Mouse (Mus musculus): ENCODE measurements around the gene Gm4787. TPM values are rescaled to one million over a fixed set of nuclear protein-coding genes. Genes with fewer than 3 reads are reported as not detected.
A peak's percentile ranks its signal among the peaks of the same experiment; 100 is the strongest.
"Not testable (repeated sequence)": the region's sequence is repeated elsewhere in the genome, so short reads cannot be mapped to it uniquely, and the experiment has no call there.

Gm4787 gene
- polyA plus RNA-seq (2021), result 0.18 TPM

DNA sequence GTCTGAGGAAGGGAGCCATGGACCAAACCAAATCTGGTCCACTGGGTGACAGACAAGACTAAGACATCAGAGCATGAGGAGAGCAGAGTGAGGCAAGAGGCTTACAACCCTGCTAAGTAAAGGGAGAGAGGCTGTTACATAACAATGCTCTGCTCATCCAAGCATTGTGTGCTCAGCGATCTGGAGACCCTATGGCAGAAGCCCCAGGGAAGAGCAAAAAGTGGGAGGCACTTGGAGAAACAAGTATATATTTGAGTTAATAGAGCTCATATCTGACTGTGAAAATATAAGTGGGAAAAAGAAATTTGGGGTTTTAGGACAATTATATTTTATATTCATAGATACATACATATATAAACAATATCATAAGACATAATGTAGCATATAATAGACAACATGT is at the start of gene Gm4787:
Gene Gm4787 (minus strand): TSS at position 101 of the 400 bp plus-strand sequence.
- CTCF ChIA-PET; ATAC-seq; in situ Hi-C loops (cut with MboI; ENCODE audit: low pct_unique_long_range_greater_than_20kb); H3K27me3 ChIP-seq; DNase-seq (ENCODE audit: low read depth, low spot score); POLR2A ChIA-PET: not testable (repeated sequence)

DNA sequence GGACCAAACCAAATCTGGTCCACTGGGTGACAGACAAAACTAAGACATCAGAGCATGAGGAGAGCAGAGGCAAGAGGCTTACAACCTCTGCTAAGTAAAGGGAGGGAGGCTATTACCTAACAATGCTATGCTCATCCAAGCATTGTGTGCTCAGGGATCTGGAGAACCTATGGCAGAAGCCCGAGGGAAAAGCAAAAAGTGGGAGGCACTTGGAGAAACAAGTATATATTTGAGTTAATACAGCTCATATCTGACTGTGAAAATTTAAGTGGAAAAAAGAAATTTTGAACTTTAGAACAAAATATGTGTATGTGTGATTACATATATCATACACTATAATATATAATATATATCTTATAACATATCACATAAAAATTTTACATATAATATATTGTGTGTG is 42.6 kb upstream of the Gm4787 start, which contains the start of gene Adam4:
Gene Adam4 (minus strand): TSS at position 101 of the 400 bp plus-strand sequence.
- no peak for TF ChIP-seq CTCF (IDR thresholded peaks at IDR 0.05)
- ChIA-PET POLR2A (no interaction called here), CTCF (no interaction called here)
- DNase-seq (ENCODE audit: low read depth, low spot score) (no peak), ATAC-seq (no peak)
- no peaks in the 10 kb centered on the region for H3K27me3 ChIP-seq
- in situ Hi-C loops (cut with MboI; ENCODE audit: low pct_unique_long_range_greater_than_20kb), result no loop called here

DNA sequence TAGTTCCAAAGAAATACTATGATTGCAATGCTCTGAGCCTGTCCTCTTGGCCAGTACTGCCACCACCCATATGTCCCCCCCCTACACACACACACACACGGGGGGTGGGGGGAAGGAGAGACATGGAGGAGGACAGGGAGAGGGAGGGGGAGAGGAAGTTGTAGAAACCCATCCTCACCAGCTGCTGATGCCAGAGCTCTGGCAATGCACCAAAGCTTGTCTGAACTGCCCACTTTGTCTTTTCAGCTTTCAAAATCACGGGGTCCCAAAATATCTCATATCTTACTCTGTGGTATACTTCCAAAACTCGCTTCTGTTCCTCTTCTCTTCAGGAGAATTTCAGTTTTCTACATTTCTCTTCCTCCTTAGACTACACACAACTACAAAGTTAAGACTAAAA is 33.9 kb upstream of the Gm4787 start:
- no peak for TF ChIP-seq CTCF (IDR thresholded peaks at IDR 0.05)
- no peaks in the 10 kb centered on the region for H3K27me3 ChIP-seq
- ChIA-PET POLR2A (no interaction called here), CTCF (no interaction called here)
- ATAC-seq (no peak), DNase-seq (ENCODE audit: low read depth, low spot score) (no peak)
- in situ Hi-C loops (cut with MboI; ENCODE audit: low pct_unique_long_range_greater_than_20kb), result no loop called here

DNA sequence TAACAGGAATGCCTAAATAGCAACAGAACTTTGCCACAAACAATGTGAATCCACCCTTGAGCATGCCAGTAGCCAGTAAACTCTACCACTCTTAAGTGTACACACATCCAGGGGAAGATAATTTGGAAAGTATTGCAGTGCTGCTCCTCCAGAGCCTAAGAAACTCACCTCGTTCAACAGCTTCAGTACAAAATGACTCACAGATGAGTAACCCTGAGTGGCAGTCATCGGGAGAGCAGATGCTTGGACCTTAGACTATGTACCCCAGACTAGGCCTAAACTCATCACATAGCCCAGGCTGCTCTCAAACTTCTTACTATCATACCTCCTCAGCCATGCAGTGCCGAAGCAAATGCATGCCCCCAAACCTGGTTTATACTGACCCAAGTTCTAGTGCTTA is 29.7 kb upstream of the Gm4787 start:
- POLR2A ChIA-PET, result interaction anchor here (0.6 kb wide), 2 partner anchors 96 to 1210 kb away, joined by 3 read pairs; no protein-coding TSS in a partner anchor
- TF ChIP-seq CTCF (IDR thresholded peaks at IDR 0.05), result no peak
- H3K27me3 ChIP-seq, result no peaks in the 10 kb centered on the region
- DNase-seq (ENCODE audit: low read depth, low spot score) (no peak), ATAC-seq (no peak)
- CTCF ChIA-PET, result no interaction called here
- in situ Hi-C loops (cut with MboI; ENCODE audit: low pct_unique_long_range_greater_than_20kb), result loop anchor here (10.0 kb wide), 1 partner anchor 214 kb away; no protein-coding TSS in a partner anchor

DNA sequence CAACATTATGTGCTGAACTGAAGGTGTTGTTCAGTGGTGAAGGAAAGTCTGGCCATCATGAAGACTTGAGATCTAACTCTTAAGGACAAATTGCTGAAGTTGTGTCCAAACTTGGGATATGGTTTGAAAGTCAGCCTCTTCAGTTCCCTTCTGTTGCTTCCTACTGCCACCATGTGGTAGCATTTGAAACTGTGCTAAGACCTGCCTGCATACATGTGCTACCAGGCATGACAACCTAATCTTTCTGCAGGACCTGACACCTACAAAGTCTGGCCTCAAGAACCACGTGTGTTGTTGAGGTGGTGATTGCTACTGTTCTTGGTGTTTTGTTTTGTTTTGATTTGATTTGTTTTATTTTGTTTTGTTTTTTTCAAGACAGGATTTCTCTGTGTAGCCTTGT is 22.9 kb upstream of the Gm4787 start:
- H3K27me3 ChIP-seq, result no peaks in the 10 kb centered on the region
- TF ChIP-seq CTCF (IDR thresholded peaks at IDR 0.05), result peak; percentile 78
- ATAC-seq (no peak), DNase-seq (ENCODE audit: low read depth, low spot score) (peak; percentile 12)
- CTCF ChIA-PET, result no interaction called here
- in situ Hi-C loops (cut with MboI; ENCODE audit: low pct_unique_long_range_greater_than_20kb), result loop anchor here (5.0 to 10.0 kb wide), 2 partner anchors 207 to 420 kb away; no protein-coding TSS in a partner anchor
- POLR2A ChIA-PET, result no interaction called here

DNA sequence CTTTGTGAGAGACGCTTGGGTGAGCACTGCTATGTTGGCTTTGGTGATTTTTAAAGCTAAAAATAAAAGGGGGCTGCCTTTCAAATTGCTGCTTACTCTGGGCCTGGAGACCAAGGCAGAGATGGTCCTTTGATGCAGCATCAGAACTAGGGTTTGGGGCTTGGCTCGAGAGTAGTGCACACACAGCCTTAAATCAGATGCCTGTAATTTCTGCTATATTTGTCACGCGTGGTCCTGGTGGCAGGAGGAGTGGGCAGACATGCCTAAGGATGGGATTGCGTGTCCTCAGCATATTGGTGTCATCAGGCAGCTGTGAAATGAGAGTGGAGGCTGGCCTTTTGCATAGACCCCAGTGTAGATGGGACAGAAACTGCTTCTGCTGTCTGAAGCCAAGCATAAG is 45.4 kb downstream of the Gm4787 start:
- in situ Hi-C loops (cut with MboI; ENCODE audit: low pct_unique_long_range_greater_than_20kb), result no loop called here
- DNase-seq (ENCODE audit: low read depth, low spot score), result no peak
- ATAC-seq, result no peak
- no peak for TF ChIP-seq CTCF (IDR thresholded peaks at IDR 0.05)
- CTCF ChIA-PET, result interaction anchor here (1.6 kb wide), 1 partner anchor 8 kb away, joined by 3 read pairs; no protein-coding TSS in a partner anchor
- H3K27me3 ChIP-seq, result peaks cover 78% of the 10 kb centered on the region
- POLR2A ChIA-PET, result interaction anchor here (0.6 to 1.0 kb wide), 2 partner anchors 37 to 94 kb away, joined by 3 to 4 read pairs; no protein-coding TSS in a partner anchor

DNA sequence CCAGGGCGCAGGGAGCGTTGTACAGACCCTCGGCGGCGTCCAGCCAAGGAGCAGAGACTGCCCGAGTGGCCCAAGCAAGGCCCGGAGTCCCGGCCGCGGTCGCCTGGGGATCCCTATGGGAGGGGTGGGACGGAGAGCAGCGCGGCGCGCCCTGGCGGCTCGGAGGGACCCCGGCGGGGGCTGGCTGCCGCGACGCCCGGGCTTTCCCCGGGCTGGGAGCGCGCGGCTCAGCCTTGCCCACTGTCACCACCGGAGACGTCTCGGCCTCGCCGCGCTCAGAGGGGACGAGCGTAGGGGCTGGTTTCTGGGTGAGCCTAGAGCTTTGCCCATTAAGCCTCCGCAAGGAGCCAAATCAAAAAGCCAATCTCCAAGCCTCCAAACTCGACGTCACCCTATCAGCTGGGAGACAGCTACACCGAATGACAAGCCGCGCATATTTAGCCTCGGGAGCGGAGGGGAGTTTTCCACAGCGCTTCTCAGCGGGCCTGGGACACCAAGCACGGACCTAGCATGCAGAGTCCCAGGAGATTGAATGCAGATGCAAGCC is 46.3 kb downstream of the Gm4787 start, which contains the start of gene Slc8a3:
Gene Slc8a3 (minus strand): TSS at position 306 of the 547 bp plus-strand sequence.
- peaks cover 69% of the 10 kb centered on the region for H3K27me3 ChIP-seq
- POLR2A ChIA-PET, result interaction anchor here (1.0 kb wide), 1 partner anchor 93 kb away, joined by 4 read pairs; no protein-coding TSS in a partner anchor
- CTCF ChIA-PET, result no interaction called here
- in situ Hi-C loops (cut with MboI; ENCODE audit: low pct_unique_long_range_greater_than_20kb), result no loop called here
- TF ChIP-seq CTCF (IDR thresholded peaks at IDR 0.05), result no peak
- no peak for ATAC-seq
- DNase-seq (ENCODE audit: low read depth, low spot score), result no peak

DNA sequence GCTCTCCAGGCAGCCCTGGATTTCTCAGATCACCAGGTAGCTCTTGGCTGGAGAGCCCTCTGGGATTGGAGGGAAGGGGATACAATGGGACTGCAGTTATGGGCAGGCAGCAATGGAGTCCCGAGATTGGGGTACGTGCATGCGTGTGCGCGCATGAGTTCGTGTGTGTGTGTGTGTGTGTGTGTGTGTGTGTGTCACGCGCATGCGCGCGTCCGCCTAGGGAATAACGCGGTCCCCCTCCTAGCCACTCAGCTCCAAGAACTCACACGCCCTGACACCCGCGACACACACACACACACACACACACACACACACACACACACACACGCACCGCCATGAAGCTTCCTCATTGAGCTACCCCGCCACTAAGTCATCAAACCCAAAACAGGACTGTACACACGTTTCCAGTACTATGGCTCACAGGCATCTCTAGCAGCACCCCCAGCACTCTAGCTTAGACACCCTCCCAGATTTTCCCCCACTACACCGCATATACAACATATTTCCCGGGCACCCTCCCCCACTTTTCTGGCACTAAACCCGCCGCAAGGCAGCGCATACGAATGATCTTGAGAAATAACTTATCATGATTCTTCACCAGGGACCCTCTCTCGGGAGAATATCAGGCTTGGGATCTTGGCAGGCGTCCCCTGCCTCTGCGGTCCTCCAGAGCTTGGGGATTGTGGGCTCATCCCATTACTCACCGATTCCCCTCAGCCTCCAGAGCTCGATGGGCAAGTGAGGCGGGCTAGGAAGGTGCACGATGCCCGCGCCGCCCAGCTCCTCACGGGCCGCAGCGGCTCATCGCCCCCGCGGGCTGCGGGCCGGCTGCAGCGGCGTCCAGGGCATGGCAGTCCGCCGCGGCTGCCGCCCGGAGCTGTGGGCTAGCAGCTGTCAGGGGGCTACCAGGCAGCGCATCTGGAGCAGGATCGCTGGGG is 47.1 kb downstream of the Gm4787 start:
- peaks cover 66% of the 10 kb centered on the region for H3K27me3 ChIP-seq
- no peak for TF ChIP-seq CTCF (IDR thresholded peaks at IDR 0.05)
- ChIA-PET POLR2A (no interaction called here), CTCF (no interaction called here)
- DNase-seq (ENCODE audit: low read depth, low spot score) (no peak), ATAC-seq (no peak)
- in situ Hi-C loops (cut with MboI; ENCODE audit: low pct_unique_long_range_greater_than_20kb), result no loop called here

DNA sequence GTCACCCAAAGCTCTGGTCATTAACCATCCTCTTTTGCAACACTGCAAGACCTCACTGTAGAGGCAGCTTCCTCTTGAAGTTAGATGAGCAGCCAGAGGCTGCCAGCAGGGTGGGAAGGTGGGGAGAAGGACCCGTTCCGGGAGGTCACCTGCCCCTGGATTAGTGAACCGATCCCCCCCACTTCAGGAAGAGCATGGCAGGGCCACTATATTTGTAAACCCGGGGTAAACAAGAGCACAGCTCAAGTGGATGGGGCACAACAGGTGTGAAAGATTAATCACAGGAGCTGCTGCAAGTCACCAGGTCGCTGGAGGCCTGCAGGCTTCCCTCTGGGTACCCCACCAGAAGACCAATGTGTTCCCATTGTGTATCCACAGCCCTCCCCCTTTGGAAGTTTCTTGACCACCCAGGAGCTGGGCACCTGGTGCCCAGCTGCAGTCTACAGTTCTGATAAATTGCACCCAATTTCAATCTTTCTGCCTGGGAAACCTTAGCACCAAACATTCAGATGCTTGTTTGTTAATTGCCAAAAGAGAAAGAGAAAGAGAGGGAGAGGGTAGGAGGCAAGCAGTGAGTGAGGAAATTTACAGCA is 48.1 kb downstream of the Gm4787 start:
- in situ Hi-C loops (cut with MboI; ENCODE audit: low pct_unique_long_range_greater_than_20kb), result no loop called here
- no peak for DNase-seq (ENCODE audit: low read depth, low spot score)
- POLR2A ChIA-PET, result no interaction called here

More for the DNA sequence above, 48.1 kb downstream of the Gm4787 start:
- ATAC-seq, result no peak
- CTCF ChIA-PET, result no interaction called here
- peaks cover 65% of the 10 kb centered on the region for H3K27me3 ChIP-seq
- TF ChIP-seq CTCF (IDR thresholded peaks at IDR 0.05), result no peak

Other genes with a start within 250 kb of the Gm4787 start
- gene Slc8a3, start 46.3 kb downstream of the Gm4787 start, polyA plus RNA-seq (2021), result 0.03 TPM
- gene Adam4, start 42.5 kb upstream of the Gm4787 start, polyA plus RNA-seq (2021), result 0.08 TPM
- 18.9 TPM for gene Cox16, start 105.7 kb upstream of the Gm4787 start, polyA plus RNA-seq (2021)
- gene Gm20498, start 153.4 kb upstream of the Gm4787 start, polyA plus RNA-seq (2021), result 43.8 TPM
- gene Synj2bp, start 153.4 kb upstream of the Gm4787 start, polyA plus RNA-seq (2021), result 16.5 TPM
- 0.15 TPM for gene Adam21, start 189.0 kb upstream of the Gm4787 start, polyA plus RNA-seq (2021)
- gene Med6, start 215.5 kb upstream of the Gm4787 start, polyA plus RNA-seq (2021), result 38.8 TPM